Mouse (Mus musculus): ENCODE results near the gene Tmem183a. TPM values are rescaled to one million over a fixed set of nuclear protein-coding genes. Genes with fewer than 3 reads are reported as not detected.

Tmem183a gene
- total RNA-seq, 2 experiments from 2014 or later: 12.3 to 12.4 TPM

DNA sequence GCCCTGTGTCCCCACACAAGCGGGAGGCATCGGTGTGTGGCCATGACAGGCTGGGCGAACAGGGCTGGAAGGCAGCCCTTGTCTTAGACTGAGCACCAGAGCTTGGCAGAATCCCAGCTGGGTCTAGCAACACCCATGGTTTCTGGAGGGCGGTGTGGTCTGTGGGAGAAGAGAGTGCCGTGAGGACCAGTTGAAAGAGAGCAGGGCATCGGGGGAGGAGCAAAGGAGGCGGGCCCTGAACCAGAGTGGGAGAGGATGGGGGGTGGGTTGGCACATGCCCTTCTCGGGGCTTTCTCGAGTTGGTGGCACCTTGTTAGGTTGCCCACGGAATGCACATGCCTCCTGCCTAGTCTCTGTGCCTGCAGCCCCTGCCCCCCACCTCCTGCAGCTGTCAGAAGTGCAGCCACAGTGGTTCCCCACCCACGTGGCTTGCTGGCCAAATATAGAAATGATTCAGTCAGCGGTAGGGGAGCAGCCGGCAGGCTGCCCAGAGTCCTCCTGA, 29.0 kb downstream of the Tmem183a start, which contains the start of gene Ppfia4:
Gene Ppfia4, minus strand, starts transcription at position 159 of the 502 bp plus-strand sequence.
- no peak for TF ChIP-seq CTCF (IDR thresholded peaks at IDR 0.05)
- DNase-seq: peak; percentile 82
- intact Hi-C loops (cut with DNase I): loop anchor here (1.0 to 5.0 kb wide), 3 partner anchors 182 to 271 kb away; no protein-coding TSS in a partner anchor
- H3K27ac ChIP-seq: peak within 1 kb of the TSS; percentile 81
- H3K4me3 ChIP-seq: peak within 1 kb of the TSS; percentile 60

DNA sequence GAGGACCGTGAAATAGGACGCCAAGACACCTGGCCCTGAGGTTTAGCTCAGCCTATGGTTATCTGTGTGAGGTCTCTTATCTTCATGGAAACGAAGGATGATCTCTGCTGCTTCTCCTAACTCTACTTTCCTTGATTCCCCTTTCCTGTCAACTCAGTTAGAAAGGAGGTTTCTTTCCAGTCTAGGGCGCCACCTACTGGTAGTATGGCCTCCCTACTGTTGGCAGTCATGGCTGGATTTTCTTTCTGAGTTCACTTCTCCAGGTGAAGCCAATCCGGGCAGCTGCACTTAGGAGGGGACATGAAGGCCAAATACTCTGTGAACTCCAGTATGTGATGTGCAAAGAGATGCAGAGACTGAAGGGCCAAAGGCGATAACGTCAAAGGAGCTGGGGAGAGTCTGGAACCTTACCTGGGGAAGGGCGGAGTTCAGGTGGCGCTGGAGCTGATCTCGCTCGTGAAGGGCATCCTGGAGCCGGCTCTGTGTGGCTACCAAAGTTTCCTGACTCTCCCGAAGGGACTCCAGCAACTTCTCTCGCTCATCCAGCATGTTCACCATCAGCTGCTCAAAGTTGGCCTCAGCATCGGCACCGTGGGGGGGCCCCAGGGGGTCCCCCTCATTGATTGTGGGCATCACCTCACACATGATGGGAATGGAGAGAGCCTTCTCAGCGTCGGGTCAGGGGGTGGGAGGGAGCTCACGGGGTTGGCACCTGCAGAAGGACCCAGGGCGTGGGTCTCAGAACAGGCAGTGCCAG, 29.7 kb downstream of the Tmem183a start:
- intact Hi-C loops (cut with DNase I): loop anchor here (1.0 to 5.0 kb wide), 4 partner anchors 135 to 270 kb away; no protein-coding TSS in a partner anchor
- DNase-seq: peak; percentile 81
- peak overlapping the region; percentile 60 for H3K4me3 ChIP-seq
- peak overlapping the region; percentile 81 for H3K27ac ChIP-seq
- TF ChIP-seq CTCF (IDR thresholded peaks at IDR 0.05): peak; percentile 95

DNA sequence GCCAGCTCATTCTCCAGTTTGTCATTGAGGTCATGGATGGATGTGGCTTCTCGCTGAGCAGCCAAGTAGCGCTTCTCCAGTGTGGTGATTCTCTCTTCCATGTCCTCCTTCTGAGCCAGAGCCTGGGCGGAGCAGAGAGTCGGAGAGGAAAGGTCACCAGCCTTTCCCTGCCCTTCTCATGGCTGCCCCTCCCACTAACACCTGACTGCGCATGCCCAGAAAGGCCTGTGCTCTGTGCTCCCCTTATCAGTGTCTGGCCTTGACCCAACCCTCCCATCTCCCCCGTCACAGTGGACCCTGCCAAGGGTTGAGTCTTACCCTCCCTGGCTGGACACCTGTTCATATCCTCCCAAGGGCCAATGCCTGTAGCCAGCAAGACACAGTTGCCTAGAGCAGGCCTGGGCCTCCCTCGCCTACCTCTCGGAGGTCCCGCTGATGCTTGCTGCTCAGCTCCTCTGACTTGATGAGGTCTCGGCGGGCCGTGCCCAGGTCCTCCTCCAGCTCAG, 34.9 kb downstream of the Tmem183a start:
- TF ChIP-seq CTCF (IDR thresholded peaks at IDR 0.05): no peak

GRCm38 (mm10) chr1:134322591-134322990, 39.2 kb downstream of the Tmem183a start:
- H3K4me3 ChIP-seq: no peak overlapping the region
- DNase-seq: peak; percentile 64
- intact Hi-C loops (cut with DNase I): loop anchor here (1.0 to 5.0 kb wide), 3 partner anchors 80 to 172 kb away; no protein-coding TSS in a partner anchor
- H3K27ac ChIP-seq: no peak overlapping the region
- peak; percentile 80 for TF ChIP-seq CTCF (IDR thresholded peaks at IDR 0.05)

More for the DNA sequence above, 34.9 kb downstream of the Tmem183a start:
- intact Hi-C loops (cut with DNase I): no loop called here
- Histone ChIP-seq H3K27ac (no peak overlapping the region), H3K4me3 (no peak overlapping the region)
- DNase-seq: peak; percentile 19

- Histone ChIP-seq H3K4me3 (no peak overlapping the region), H3K27ac (no peak overlapping the region)
- intact Hi-C loops (cut with DNase I): loop anchor here (5.0 kb wide), 1 partner anchor 78 kb away; no protein-coding TSS in a partner anchor
- no peak for TF ChIP-seq CTCF (IDR thresholded peaks at IDR 0.05)
- no peak for DNase-seq
Observed at GRCm38 (mm10) chr1:134320691-134321301, 41.0 kb downstream of the Tmem183a start.

- H3K4me3 ChIP-seq: no peak overlapping the region
- intact Hi-C loops (cut with DNase I): no loop called here
- no peak overlapping the region for H3K27ac ChIP-seq
- no peak for DNase-seq
- TF ChIP-seq CTCF (IDR thresholded peaks at IDR 0.05): no peak
Observed at GRCm38 (mm10) chr1:134318261-134318660, 43.5 kb downstream of the Tmem183a start.

DNA sequence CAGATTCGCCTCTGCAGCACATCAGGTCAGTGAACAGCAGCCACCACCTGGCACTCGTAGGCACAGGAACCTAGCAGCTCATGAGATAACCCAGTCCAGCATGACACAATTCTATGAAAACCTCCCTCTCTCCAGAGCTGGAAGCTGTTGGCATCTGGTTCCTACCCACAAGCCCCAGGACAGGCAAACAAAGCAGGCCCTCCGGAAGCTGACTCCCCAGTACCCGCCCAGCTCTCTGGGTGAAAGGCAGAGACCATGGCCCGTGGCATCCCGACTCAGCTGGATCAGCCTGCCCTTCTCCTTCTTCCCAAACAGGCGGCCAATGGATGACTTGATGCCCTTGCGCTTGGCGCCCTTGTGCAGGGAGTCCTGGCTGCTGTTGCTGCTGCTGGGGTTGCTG, 45.4 kb downstream of the Tmem183a start:
- DNase-seq: no peak
- H3K27ac ChIP-seq: no peak overlapping the region
- no peak for TF ChIP-seq CTCF (IDR thresholded peaks at IDR 0.05)
- intact Hi-C loops (cut with DNase I): no loop called here
- H3K4me3 ChIP-seq: no peak overlapping the region

- H3K27ac ChIP-seq: no peak overlapping the region
- intact Hi-C loops (cut with DNase I): no loop called here
- no peak for TF ChIP-seq CTCF (IDR thresholded peaks at IDR 0.05)
- H3K4me3 ChIP-seq: no peak overlapping the region
- no peak for DNase-seq
Observed at GRCm38 (mm10) chr1:134315181-134315580, 46.6 kb downstream of the Tmem183a start.

DNA sequence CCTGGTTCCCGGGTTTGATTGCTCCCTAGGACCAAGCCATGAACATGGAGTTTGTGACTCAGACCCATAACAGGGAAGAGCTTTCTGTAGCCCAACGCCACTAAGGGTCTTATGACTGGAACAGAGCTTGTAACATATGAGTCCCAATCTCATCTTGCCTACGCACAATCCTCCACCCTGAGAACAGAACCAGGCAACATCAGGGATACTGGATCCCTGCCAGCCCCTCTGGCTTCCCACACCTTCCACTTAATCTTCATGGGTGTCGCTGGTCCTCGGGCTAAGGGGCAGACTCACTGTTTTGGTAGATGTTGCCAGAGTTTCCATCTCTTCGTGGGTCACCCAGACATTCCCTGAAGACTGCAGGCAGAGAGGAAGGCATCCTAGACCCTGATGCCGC, 50.0 kb downstream of the Tmem183a start:
- Histone ChIP-seq H3K4me3 (no peak overlapping the region), H3K27ac (no peak overlapping the region)
- no peak for TF ChIP-seq CTCF (IDR thresholded peaks at IDR 0.05)
- DNase-seq: no peak
- intact Hi-C loops (cut with DNase I): no loop called here

DNA sequence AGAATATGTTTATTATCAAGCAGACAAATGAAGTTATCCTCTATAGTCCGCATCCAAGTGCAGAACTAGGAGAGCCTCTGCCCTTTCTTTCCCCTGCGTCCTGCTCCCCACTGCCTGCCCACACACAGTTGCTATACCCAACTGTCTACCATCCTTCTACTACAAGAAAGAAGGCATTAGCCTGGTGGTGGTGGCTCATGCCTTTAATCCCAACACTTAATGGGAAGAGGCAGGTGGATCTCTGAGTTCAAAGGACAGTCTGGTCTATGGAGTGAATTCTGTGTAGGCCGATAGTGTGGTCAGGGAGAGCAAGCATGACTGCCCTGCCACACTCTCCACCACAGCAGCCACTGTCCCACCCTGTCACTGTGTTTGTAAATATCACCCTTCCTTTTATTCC, 51.0 kb downstream of the Tmem183a start:
- no peak overlapping the region for H3K27ac ChIP-seq
- TF ChIP-seq CTCF (IDR thresholded peaks at IDR 0.05): no peak
- no peak for DNase-seq
- intact Hi-C loops (cut with DNase I): no loop called here
- no peak overlapping the region for H3K4me3 ChIP-seq

- no peak for TF ChIP-seq CTCF (IDR thresholded peaks at IDR 0.05)
- DNase-seq: no peak
- Histone ChIP-seq H3K4me3 (no peak overlapping the region), H3K27ac (no peak overlapping the region)
- intact Hi-C loops (cut with DNase I): no loop called here
Observed at GRCm38 (mm10) chr1:134310291-134310690, 51.5 kb downstream of the Tmem183a start.

GRCm38 (mm10) chr1:134307409-134307808, 54.4 kb downstream of the Tmem183a start:
- no peak for DNase-seq
- intact Hi-C loops (cut with DNase I): no loop called here
- no peak for TF ChIP-seq CTCF (IDR thresholded peaks at IDR 0.05)
- Histone ChIP-seq H3K27ac (no peak overlapping the region), H3K4me3 (no peak overlapping the region)

DNA sequence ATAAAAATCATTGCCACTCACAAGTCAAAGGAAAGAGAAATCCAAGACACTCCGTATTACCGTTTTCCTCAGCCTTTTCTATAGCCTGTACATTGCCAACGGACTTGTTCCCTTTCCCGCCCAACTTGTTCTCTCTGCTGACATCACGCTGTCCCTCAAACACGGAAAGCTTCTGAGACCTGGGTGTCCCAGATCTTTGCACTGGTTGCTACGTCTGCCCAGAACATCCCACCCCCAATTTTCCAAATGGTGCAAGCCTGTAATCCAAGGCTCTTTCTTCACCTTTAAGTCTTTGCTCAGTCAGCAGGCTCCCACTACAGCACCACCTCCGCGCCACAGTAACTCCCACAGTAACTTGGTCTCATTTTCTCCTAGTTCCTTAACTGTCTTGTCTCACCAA, 56.8 kb downstream of the Tmem183a start:
- no peak overlapping the region for H3K4me3 ChIP-seq
- no peak for TF ChIP-seq CTCF (IDR thresholded peaks at IDR 0.05)
- H3K27ac ChIP-seq: peak overlapping the region; percentile 4; the same call in 1 of the 2 replicates
- intact Hi-C loops (cut with DNase I): no loop called here
- DNase-seq: no peak

Measured in gastrocnemius, adult 2 months (tissue).